Mouse (Mus musculus) MEL (cell line): Measurements from ENCODE around the gene Nrbf2.

Source experiments
- CHD1 ChIP-seq: IDR thresholded peaks from 2 replicates; pipeline ENCODE4 v1.6.1; 2012; ENCODE audit warnings: low read depth, mild to moderate bottlenecking, inconsistent platforms, low read length, improper control_type of control experiment
- EP300 ChIP-seq, 2 experiments: IDR thresholded peaks; 2 replicates each; pipeline ENCODE4 v1.6.1; 2011; ENCODE audit warnings: improper control_type of control experiment in 2 of 2, low read length in 2 of 2, low read depth in 1 of 2, mild to moderate bottlenecking in 1 of 2
- KAT2A ChIP-seq: conservative IDR thresholded peaks from 2 replicates; pipeline ENCODE4 v1.6.1; 2012; ENCODE audit warnings: low read depth, low read length, improper control_type of control experiment, inconsistent platforms
- MYC ChIP-seq: IDR thresholded peaks from 2 replicates; pipeline ENCODE4 v1.6.1; 2011; ENCODE audit warnings: low read depth, mild to moderate bottlenecking, low read length, improper control_type of control experiment, moderate library complexity
- NRF1 ChIP-seq: IDR thresholded peaks from 2 replicates; pipeline ENCODE4 v1.6.1; 2014; ENCODE audit warnings: low read depth, mild to moderate bottlenecking, inconsistent platforms, low read length, improper control_type of control experiment, moderate library complexity; ENCODE audit not compliant: poor library complexity, insufficient read depth, severe bottlenecking
- USF1 ChIP-seq: IDR thresholded peaks from 2 replicates; pipeline ENCODE4 v1.6.1; 2014; ENCODE audit warnings: low read depth, mild to moderate bottlenecking, inconsistent platforms, low read length, improper control_type of control experiment, moderate library complexity
- ZC3H11A ChIP-seq: IDR thresholded peaks from 2 replicates; pipeline ENCODE4 v1.6.1; 2012; ENCODE audit warnings: low read depth, mild to moderate bottlenecking, inconsistent platforms, low read length, improper control_type of control experiment

- TF ChIP-seq KAT2A (no peak), MYC (no peak), ZC3H11A (no peak), CHD1 (no peak), USF1 (no peak), NRF1 (no peak), EP300 (IDR thresholded peaks at IDR 0.05; ENCODE audit: low read depth in 1 of 2, low read length in 2 of 2) (no peak)
Measured at GRCm38 (mm10) chr10:67329661-67330060, 44.6 kb upstream of the Nrbf2 start.
